Mouse (Mus musculus) myocyte (in vitro differentiated cells): ENCODE measurements around the gene Ppp2r5c. TPM values are rescaled to one million over a fixed set of nuclear protein-coding genes. Genes with fewer than 3 reads are reported as not detected.

ENCODE experiments used
- H3K27me3 ChIP-seq: one replicate; pipeline ENCODE4 v1.6.1; 2011; ENCODE audit not compliant: control insufficient read depth, insufficient read depth, insufficient read length
- H3K36me3 ChIP-seq: one replicate; pipeline ENCODE4 v1.6.1; 2011; ENCODE audit not compliant: control insufficient read depth, insufficient read depth
- H3K4me2 ChIP-seq: one replicate; pipeline ENCODE4 v1.6.1; 2011; ENCODE audit warnings: low read depth, control low read depth
- H3K4me3 ChIP-seq: one replicate; pipeline ENCODE4 v1.5.1; 2011; ENCODE audit warnings: mild to moderate bottlenecking, control low read depth, moderate library complexity
- H3K79me2 ChIP-seq: one replicate; pipeline ENCODE4 v1.6.1; 2011; ENCODE audit not compliant: control insufficient read depth, insufficient read depth
- H3ac ChIP-seq: one replicate; pipeline ENCODE4 v1.6.1; 2011; ENCODE audit not compliant: control insufficient read depth, insufficient read length
- CEBPB ChIP-seq: IDR thresholded peaks from 2 replicates; pipeline ENCODE4 v1.6.1; 2011; ENCODE audit warnings: mild to moderate bottlenecking, moderate library complexity; ENCODE audit not compliant: poor library complexity, insufficient read depth, severe bottlenecking
- E2F4 ChIP-seq: IDR thresholded peaks from one replicate; pipeline ENCODE4 v1.6.1; 2011; ENCODE audit warnings: mild to moderate bottlenecking, control low read depth, moderate library complexity; ENCODE audit not compliant: insufficient read depth
- MAX ChIP-seq: IDR thresholded peaks from one replicate; pipeline ENCODE4 v1.6.1; 2011; ENCODE audit warnings: low read depth, mild to moderate bottlenecking, control low read depth
- MYOD1 ChIP-seq, 3 experiments: IDR thresholded peaks; one replicate each; pipeline ENCODE4 v1.6.1; 2011; ENCODE audit warnings: control low read depth in 2 of 3, low read depth in 2 of 3, mild to moderate bottlenecking in 2 of 3, moderate library complexity in 1 of 3; ENCODE audit not compliant: insufficient read length in 2 of 3, control insufficient read depth in 1 of 3
- MYOG ChIP-seq, 3 experiments: IDR thresholded peaks; one replicate each; pipeline ENCODE4 v1.6.1; 2011; ENCODE audit warnings: control low read depth in 2 of 3, low read depth in 2 of 3, mild to moderate bottlenecking in 2 of 3; ENCODE audit not compliant: insufficient read length in 2 of 3, control insufficient read depth in 1 of 3, insufficient read depth in 1 of 3
- POLR2A ChIP-seq: IDR thresholded peaks from one replicate; pipeline ENCODE4 v1.6.1; 2011; ENCODE audit warnings: low read depth, mild to moderate bottlenecking, control low read depth, moderate library complexity; ENCODE audit not compliant: insufficient read length
- POLR2AphosphoS2 ChIP-seq: IDR thresholded peaks from one replicate; pipeline ENCODE4 v1.6.1; 2011; ENCODE audit warnings: low read depth, control low read depth; ENCODE audit not compliant: insufficient read length
- REST ChIP-seq: IDR thresholded peaks from one replicate; pipeline ENCODE4 v1.6.1; 2011; ENCODE audit warnings: mild to moderate bottlenecking, control low read depth, moderate library complexity; ENCODE audit not compliant: insufficient read depth, insufficient read length
- SRF ChIP-seq: IDR thresholded peaks from one replicate; pipeline ENCODE4 v1.6.1; 2011; ENCODE audit warnings: low read depth; ENCODE audit not compliant: control insufficient read depth, insufficient read length
- TCF12 ChIP-seq: IDR thresholded peaks from one replicate; pipeline ENCODE4 v1.6.1; 2011; ENCODE audit warnings: mild to moderate bottlenecking, control low read depth; ENCODE audit not compliant: poor library complexity, insufficient read depth, severe bottlenecking
- TCF3 ChIP-seq: IDR thresholded peaks from one replicate; pipeline ENCODE4 v1.6.1; 2011; ENCODE audit warnings: low read depth, control low read depth; ENCODE audit not compliant: insufficient read length
- USF1 ChIP-seq: IDR thresholded peaks from one replicate; pipeline ENCODE4 v1.6.1; 2011; ENCODE audit warnings: low read depth, mild to moderate bottlenecking, control low read depth, moderate library complexity
- polyA plus RNA-seq: library from polyadenylated mRNA; unstranded; fragments of >200 nt; fragmentation: generic; extraction: Trizol; gene quantifications from one replicate; pipeline ENCODE4 v1.2.1, GENCODE M21; 2012; ENCODE audit warnings: missing spikeins

Ppp2r5c gene
- polyA plus RNA-seq, 1 experiment, result 42.1 TPM

GRCm38 (mm10) chr12:110630056-110630455 lies 183.1 kb downstream of the Ppp2r5c start:
- no peak for TF ChIP-seq MYOG (IDR thresholded peaks at IDR 0.05; ENCODE audit: control insufficient read depth in 1 of 3, insufficient read depth in 1 of 3, insufficient read length in 2 of 3, low read depth in 2 of 3)
- TF ChIP-seq MYOD1 (IDR thresholded peaks at IDR 0.05; ENCODE audit: control insufficient read depth in 1 of 3, insufficient read length in 2 of 3, low read depth in 2 of 3), result no peak
- no peak for TF ChIP-seq TCF12
- no peak for TF ChIP-seq TCF3
- TF ChIP-seq CEBPB, result no peak
- no peak for TF ChIP-seq MAX
- no peak for TF ChIP-seq POLR2AphosphoS2
- TF ChIP-seq E2F4, result no peak
- TF ChIP-seq POLR2A, result no peak
- no peak for TF ChIP-seq USF1
- TF ChIP-seq SRF, result no peak
- no peak for TF ChIP-seq REST
- no peaks in the 10 kb centered on the region for H3K27me3 ChIP-seq
- no peaks in the 10 kb centered on the region for H3K79me2 ChIP-seq

More at GRCm38 (mm10) chr12:110630056-110630455, 183.1 kb downstream of the Ppp2r5c start:
- Histone ChIP-seq H3K4me3 (no peak overlapping the region), H3ac (no peak overlapping the region), H3K4me2 (no peak overlapping the region), H3K36me3 (peaks cover 80% of the 10 kb centered on the region)

Other genes starting within 250 kb of the Ppp2r5c start
- gene Dio3, start 168.1 kb upstream of the Ppp2r5c start, polyA plus RNA-seq, result not detected
- gene Dync1h1, start 154.3 kb downstream of the Ppp2r5c start, polyA plus RNA-seq, result 128 TPM
- 0.05 TPM for gene 1700001K19Rik, start 235.5 kb downstream of the Ppp2r5c start, polyA plus RNA-seq